Mouse (Mus musculus): ENCODE results near the gene Ccdc159. TPM values are rescaled to one million over a fixed set of nuclear protein-coding genes. Genes with fewer than 3 reads are reported as not detected.

Ccdc159 gene
- total RNA-seq (2014; fragmentation: Nextera tagmentation) (not detected in 2 replicates), total RNA-seq (2017) (0.69 TPM in 1 of 2 replicates, not detected in the other)

GRCm38 (mm10) chr9:21927208-21927753, at the start of gene Ccdc159, which contains the start of gene Tmem205:
TSS of gene Ccdc159 (plus strand) at chr9:21927471.
TSS of gene Tmem205 (minus strand) at chr9:21927556.
- peak; percentile 81 for ATAC-seq (replicated peaks; ENCODE audit: poor library complexity, severe bottlenecking)

GRCm38 (mm10) chr9:21889229-21889628, 38.0 kb upstream of the Ccdc159 start:
- ATAC-seq (replicated peaks; ENCODE audit: poor library complexity, severe bottlenecking) = peak; percentile 62; the same call in 1 of the 2 replicates

GRCm38 (mm10) chr9:21901223-21901820, 25.9 kb upstream of the Ccdc159 start:
- peak; percentile 96 for ATAC-seq (replicated peaks; ENCODE audit: poor library complexity, severe bottlenecking)

GRCm38 (mm10) chr9:21904031-21904430, 23.2 kb upstream of the Ccdc159 start:
- no peak for ATAC-seq (replicated peaks; ENCODE audit: poor library complexity, severe bottlenecking)

DNA sequence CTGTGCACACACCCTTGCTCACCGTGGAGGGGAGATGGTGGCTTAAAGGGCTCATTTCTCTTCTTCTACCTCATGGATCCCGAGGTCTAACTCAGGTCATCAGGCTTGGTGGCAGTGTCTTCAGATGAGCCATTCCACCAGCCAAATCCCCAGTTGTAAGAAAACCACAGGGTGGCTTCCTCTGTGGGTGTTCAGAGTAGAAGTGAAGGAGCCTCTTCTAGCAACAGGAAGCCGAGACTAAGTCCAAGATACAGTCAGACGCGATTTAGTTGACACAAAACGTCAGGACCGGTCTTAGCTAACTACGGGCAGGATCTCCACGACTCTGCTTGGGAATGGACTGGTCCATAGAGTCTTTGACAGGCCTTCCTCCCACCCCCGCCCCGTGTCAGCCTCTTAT, 19.1 kb upstream of the Ccdc159 start:
- ATAC-seq (replicated peaks; ENCODE audit: poor library complexity, severe bottlenecking) = peak; percentile 30

- peak; percentile 94 for ATAC-seq (replicated peaks; ENCODE audit: poor library complexity, severe bottlenecking)
These were observed 17.6 kb upstream of the Ccdc159 start for GRCm38 (mm10) chr9:21909474-21910223.

DNA sequence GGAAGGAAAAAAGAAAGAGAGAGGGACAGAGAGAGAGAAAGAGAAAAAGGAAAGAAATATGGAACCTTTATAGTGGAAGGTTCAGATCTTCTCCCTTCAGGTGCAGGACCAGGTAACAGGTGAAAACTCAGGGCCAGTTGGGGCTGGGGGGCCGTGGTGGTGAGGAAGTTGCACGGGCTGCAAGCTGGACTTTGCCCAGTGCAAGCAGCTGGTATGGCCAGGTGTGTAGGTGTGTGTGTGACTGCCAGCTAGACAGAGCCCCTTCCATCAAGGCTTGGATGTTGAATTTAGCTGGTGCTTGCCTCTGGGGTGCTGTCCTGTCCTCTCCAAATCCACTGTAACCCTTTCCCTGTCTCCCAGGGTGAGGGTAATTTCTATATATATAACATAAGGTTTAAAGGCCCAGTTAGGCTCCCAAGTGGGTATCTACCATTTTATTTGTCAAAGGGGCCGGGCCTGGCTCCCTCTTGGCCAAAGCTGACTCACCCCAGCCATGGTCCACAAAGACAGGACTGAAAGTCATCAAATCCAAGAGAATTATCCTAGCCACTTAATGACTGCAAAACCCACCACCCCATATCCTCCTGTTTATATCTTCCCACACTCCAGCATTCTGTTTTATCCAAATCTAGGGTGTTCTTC, 10.3 kb upstream of the Ccdc159 start:
- ATAC-seq (replicated peaks; ENCODE audit: poor library complexity, severe bottlenecking) = no peak

- ATAC-seq (replicated peaks; ENCODE audit: poor library complexity, severe bottlenecking) = peak; percentile 3
These were observed 9.7 kb upstream of the Ccdc159 start for GRCm38 (mm10) chr9:21917493-21918034.

- peak; percentile 95 for ATAC-seq (replicated peaks; ENCODE audit: poor library complexity, severe bottlenecking)
These were observed 9.2 kb upstream of the Ccdc159 start, which contains the start of gene Rab3d for GRCm38 (mm10) chr9:21918035-21918592. TSS of gene Rab3d (minus strand) at chr9:21918192.

DNA sequence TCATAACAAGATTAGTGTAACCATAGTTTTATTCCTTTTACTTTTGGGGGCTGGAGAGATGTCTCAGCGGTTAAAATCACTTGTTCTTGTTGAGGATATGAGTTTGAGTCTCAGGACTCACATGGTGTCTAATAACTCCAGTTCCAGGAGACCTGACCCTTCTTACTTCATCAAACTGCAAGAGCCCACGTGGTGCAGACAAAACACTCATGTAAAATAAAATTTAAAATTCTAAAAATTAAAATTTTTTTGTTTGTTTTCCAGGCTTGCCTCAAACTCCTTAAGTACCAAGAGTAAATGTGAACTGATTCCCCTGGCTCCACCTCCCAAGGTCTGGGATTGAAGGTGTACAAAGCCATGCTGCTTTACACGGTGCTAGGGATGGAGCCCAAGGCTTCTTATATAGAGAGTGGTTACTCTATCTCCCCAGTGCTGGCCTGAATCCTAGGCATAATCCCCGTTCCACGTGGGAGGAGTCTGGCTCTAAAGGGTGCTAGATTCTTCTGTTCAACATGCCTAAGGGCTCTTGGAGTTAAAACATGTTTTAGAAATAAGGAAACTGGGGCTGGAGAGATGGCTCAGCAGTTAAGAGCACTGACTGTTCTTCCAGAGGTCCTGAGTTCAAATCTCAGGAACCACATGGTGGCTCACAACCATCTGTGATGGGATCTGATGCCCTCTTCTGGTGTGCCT, 8.4 kb upstream of the Ccdc159 start:
- no peak for ATAC-seq (replicated peaks; ENCODE audit: poor library complexity, severe bottlenecking)

DNA sequence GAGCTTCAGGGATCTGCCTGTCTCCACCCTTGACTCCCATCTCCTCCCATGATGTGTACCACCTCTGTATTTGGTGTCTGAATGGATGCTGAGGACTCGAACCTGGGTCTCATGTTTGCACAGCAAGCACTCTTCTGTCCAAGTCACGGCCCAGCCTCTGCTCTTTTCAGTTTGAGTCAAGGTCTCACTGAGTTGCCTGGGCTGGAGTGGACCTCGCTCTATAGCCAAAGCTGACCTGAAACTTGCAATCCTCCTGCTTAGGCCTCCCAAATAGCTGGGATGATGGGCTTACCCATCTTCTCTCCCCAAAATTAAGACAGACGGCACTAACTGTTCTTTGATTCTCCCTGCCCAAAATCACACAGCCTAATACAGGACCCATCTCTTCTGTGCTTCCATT, 4.2 kb upstream of the Ccdc159 start:
- no peak for ATAC-seq (replicated peaks; ENCODE audit: poor library complexity, severe bottlenecking)

- no peak for ATAC-seq (replicated peaks; ENCODE audit: poor library complexity, severe bottlenecking)
These were observed 3.7 kb upstream of the Ccdc159 start for GRCm38 (mm10) chr9:21923490-21924098.

DNA sequence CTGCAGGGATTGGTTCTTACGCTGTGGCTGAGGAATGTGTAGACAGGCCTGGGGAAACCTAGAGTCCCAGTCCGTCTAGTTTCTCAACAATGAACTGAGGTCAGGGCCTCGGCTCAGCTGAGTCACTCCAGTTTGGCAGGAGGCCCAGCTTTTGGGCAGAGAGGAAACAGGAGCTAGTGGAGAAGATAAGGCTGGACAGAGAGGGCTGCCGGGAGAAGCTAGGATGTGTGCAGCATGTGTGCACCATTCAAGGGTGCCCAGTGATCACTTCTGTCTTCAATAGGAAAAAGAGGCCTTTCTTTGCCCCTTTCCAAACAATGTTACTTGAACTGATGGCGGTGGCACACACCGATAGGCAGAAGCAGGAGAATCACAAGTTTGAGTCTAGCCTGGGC, 3.2 kb upstream of the Ccdc159 start:
- peak; percentile 75 for ATAC-seq (replicated peaks; ENCODE audit: poor library complexity, severe bottlenecking)

- no peak for ATAC-seq (replicated peaks; ENCODE audit: poor library complexity, severe bottlenecking)
These were observed 2.2 kb upstream of the Ccdc159 start for GRCm38 (mm10) chr9:21925034-21925433.

- ATAC-seq (replicated peaks; ENCODE audit: poor library complexity, severe bottlenecking) = no peak
These were observed 1.8 kb upstream of the Ccdc159 start for GRCm38 (mm10) chr9:21925506-21925905.

DNA sequence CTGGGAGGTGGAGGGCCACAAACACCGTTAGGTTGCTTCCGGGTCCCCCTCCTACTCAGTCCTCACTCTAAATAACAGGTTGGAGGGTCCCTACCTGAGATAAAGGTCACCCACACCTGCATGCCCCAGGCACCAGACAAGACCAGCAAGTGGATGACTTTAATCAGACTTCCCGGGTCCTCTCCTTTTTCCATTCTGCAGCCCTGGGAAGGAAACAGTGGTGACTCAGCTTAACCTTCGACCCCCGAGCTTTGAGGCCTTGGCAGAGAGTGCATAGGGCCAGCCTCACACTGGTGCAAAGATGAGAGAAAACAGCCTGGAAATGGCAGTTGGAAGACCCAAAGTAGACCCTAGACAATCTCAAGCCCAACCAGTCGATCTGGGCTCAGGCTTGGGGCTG, 1.1 kb upstream of the Ccdc159 start:
- no peak for ATAC-seq (replicated peaks; ENCODE audit: poor library complexity, severe bottlenecking)

DNA sequence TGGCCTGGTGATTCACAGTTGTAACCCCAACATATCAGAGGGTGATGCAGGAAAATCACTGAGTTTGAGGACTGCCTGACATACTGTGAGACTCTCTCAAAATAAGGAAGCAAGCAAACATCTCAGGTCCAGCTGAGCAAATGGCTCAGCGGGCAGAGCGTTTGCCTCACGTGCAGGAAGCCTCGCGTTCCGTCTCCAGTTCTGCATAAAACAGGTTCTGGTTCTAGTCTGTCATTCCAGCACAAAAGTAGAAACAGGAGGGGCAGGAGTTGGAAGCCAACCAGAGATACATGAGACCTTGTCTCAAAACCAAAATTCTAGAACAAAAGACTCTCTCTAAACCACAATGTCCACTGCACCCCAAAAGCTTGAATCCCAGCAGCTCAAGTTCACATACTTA, 487 bp upstream of the Ccdc159 start:
- ATAC-seq (replicated peaks; ENCODE audit: poor library complexity, severe bottlenecking) = peak; percentile 25; the same call in 1 of the 2 replicates

GRCm38 (mm10) chr9:21929208-21929607, 1.9 kb downstream of the Ccdc159 start:
- no peak for ATAC-seq (replicated peaks; ENCODE audit: poor library complexity, severe bottlenecking)

- no peak for ATAC-seq (replicated peaks; ENCODE audit: poor library complexity, severe bottlenecking)
These were observed 4.7 kb downstream of the Ccdc159 start for GRCm38 (mm10) chr9:21932006-21932405.

Measured in granulocyte monocyte progenitor cell, adult 5-6 weeks (primary cell).